ENCODE assay signal across 20 mouse cellular contexts in the genomic region with DNA sequence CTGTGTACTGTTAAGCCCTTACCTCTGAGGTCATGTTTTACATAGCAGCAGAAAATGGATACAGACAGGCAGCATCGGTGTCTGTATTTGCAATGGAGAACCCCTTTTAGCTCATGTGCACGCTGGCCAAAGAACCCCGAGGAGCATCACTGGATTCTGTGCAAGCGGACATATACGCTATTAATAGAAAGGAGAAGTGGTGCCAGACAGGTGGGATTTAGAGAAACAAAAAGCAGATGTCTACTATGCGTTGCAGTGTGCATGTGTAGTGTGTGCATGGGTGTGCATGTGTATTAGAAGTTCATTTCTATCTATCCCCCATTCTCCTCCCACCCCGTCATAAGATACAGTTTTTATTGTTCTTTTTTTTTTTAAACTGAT. TPM values are rescaled to one million over a fixed set of nuclear protein-coding genes. Genes with fewer than 3 reads are reported as not detected.
A peak's percentile ranks its signal among the peaks of the same experiment; 100 is the strongest.
DNase-seq lines count a peak whose midpoint lies in the region; ATAC-seq and TF ChIP-seq lines count a peak whose summit lies in the region.
"Had no signal": no experiment of that assay in that cellular context is flagged by ENCODE, and none has a peak within 500 bp of the region (broad histone marks: within the 10 kb centered on the region; RNA-seq: fewer than 3 reads in every experiment).

No protein-coding gene starts in this region.

- no peak overlapping the region for H3K9ac ChIP-seq in embryonic facial prominence, embryonic 14.5 days (ENCODE audit: low read depth, low read length)
- no peak overlapping the region; the same call in 1 of the 2 replicates for H3K9ac ChIP-seq in heart, embryonic 16.5 days (ENCODE audit: low read length)
- no peak overlapping the region for H3K9ac ChIP-seq in CH12.LX (ENCODE audit: insufficient read depth, low read depth)
- H3K9ac ChIP-seq: forebrain, embryonic 15.5 days; midbrain, embryonic 15.5 days had no signal

- no peak for TF ChIP-seq RAD21 in CH12.LX (IDR thresholded peaks at IDR 0.05; ENCODE audit: low read depth, low read length)

- no peak overlapping the region for H3K4me3 ChIP-seq in embryonic facial prominence, embryonic 14.5 days (ENCODE audit: low read depth, low read length)
- H3K4me3 ChIP-seq in embryonic facial prominence, embryonic 10.5 days = no peak overlapping the region
- H3K4me3 ChIP-seq in heart, embryonic 16.5 days (ENCODE audit: low read length) = no peak overlapping the region
- no peak overlapping the region for H3K4me3 ChIP-seq in CH12.LX (replicated peaks in 1 of 3; ENCODE audit: low read depth in 2 of 3, low read length in 2 of 3, poor library complexity in 1 of 3)
- H3K4me3 ChIP-seq: erythroblast, embryonic 14.5 days; forebrain, embryonic 15.5 days; limb, embryonic 10.5 days; midbrain, embryonic 15.5 days had no signal

- TF ChIP-seq POLR2A in CH12.LX (IDR thresholded peaks at IDR 0.05; ENCODE audit: low read depth, low read length) = no peak

- no peak overlapping the region for H3K27ac ChIP-seq in embryonic facial prominence, embryonic 14.5 days (replicated peaks; ENCODE audit: low read depth, low read length)
- H3K27ac ChIP-seq in embryonic facial prominence, embryonic 10.5 days (replicated peaks) = no peak overlapping the region
- H3K27ac ChIP-seq in heart, embryonic 16.5 days (ENCODE audit: low read length) = peak overlapping the region; percentile 20; the same call in 1 of the 2 replicates
- no peak overlapping the region for H3K27ac ChIP-seq in CH12.LX (ENCODE audit: insufficient read depth, low read depth)
- H3K27ac ChIP-seq: forebrain, embryonic 15.5 days; limb, embryonic 10.5 days; macrophage; midbrain, embryonic 15.5 days had no signal

- H3K9me3 ChIP-seq in embryonic facial prominence, embryonic 14.5 days (ENCODE audit: control insufficient read depth, low read length) = no peaks in the 10 kb centered on the region
- H3K9me3 ChIP-seq in embryonic facial prominence, embryonic 10.5 days = no peaks in the 10 kb centered on the region
- no peaks in the 10 kb centered on the region; the same call in 1 of the 2 replicates for H3K9me3 ChIP-seq in heart, embryonic 16.5 days (replicated peaks; ENCODE audit: control insufficient read depth, low read length)
- H3K9me3 ChIP-seq in CH12.LX (replicated peaks; ENCODE audit: low read length) = no peaks in the 10 kb centered on the region
- H3K9me3 ChIP-seq: forebrain, embryonic 15.5 days; limb, embryonic 10.5 days; midbrain, embryonic 15.5 days had no signal

- H3K27me3 ChIP-seq in embryonic facial prominence, embryonic 14.5 days (replicated peaks; ENCODE audit: control insufficient read depth, insufficient read depth, low read length) = no peaks in the 10 kb centered on the region
- no peaks in the 10 kb centered on the region for H3K27me3 ChIP-seq in embryonic facial prominence, embryonic 10.5 days (replicated peaks; ENCODE audit: low read depth, poor library complexity, severe bottlenecking)
- H3K27me3 ChIP-seq in heart, embryonic 16.5 days (ENCODE audit: control insufficient read depth, insufficient read depth, low read length) = no peaks in the 10 kb centered on the region
- no peaks in the 10 kb centered on the region for H3K27me3 ChIP-seq in CH12.LX (replicated peaks)
- H3K27me3 ChIP-seq: forebrain, embryonic 15.5 days; midbrain, embryonic 15.5 days had no signal

- peak; percentile 62; the same call in 1 of the 2 replicates for ATAC-seq in embryonic facial prominence, embryonic 14.5 days (ENCODE audit: low read depth)
- no peak for ATAC-seq in heart, embryonic 16.5 days (replicated peaks; ENCODE audit: extremely low read depth, insufficient read depth, low FRiP score)
- 0 out of 2 replicates have a peak, but pooled peaks have one; percentile 20 for ATAC-seq in megakaryocyte-erythroid progenitor cell, adult 5-6 weeks (replicated peaks; ENCODE audit: low FRiP score, low TSS enrichment, poor library complexity, severe bottlenecking)
- ATAC-seq: forebrain, embryonic 15.5 days; inflammation-experienced regulatory T-cells, adult 6 months had no signal

- peaks cover under 1% of the 10 kb centered on the region; the same call in 1 of the 2 replicates for H3K4me1 ChIP-seq in embryonic facial prominence, embryonic 14.5 days (ENCODE audit: control insufficient read depth, insufficient read depth, low read length)
- 0 out of 2 replicates have a peak, but pooled peaks cover under 1% of the 10 kb centered on the region for H3K4me1 ChIP-seq in embryonic facial prominence, embryonic 10.5 days
- peaks cover 11% of the 10 kb centered on the region for H3K4me1 ChIP-seq in heart, embryonic 16.5 days (ENCODE audit: control insufficient read depth, insufficient read depth, low read length)
- peaks cover 11 to 23% of the 10 kb centered on the region in 2 experiments for H3K4me1 ChIP-seq in CH12.LX (ENCODE audit: control insufficient read depth in 1 of 2, insufficient read depth in 2 of 2)
- H3K4me1 ChIP-seq: forebrain, embryonic 15.5 days had no signal

- TF ChIP-seq CTCF in CH12.LX (conservative IDR thresholded peaks at IDR 0.05 in 1 of 2, IDR thresholded peaks at IDR 0.05 in 1 of 2; ENCODE audit: low read depth in 2 of 2, low read length in 2 of 2) = no peak

- H3K4me2 ChIP-seq in embryonic facial prominence, embryonic 14.5 days (ENCODE audit: low read depth, low read length) = no peak overlapping the region
- H3K4me2 ChIP-seq in heart, embryonic 16.5 days (ENCODE audit: low read depth, low read length) = 0 out of 2 replicates have a peak overlapping the region, but pooled peaks have one; percentile 66
- H3K4me2 ChIP-seq in CH12.LX (ENCODE audit: insufficient read depth, low read depth, poor library complexity, severe bottlenecking) = peak overlapping the region; percentile 49
- H3K4me2 ChIP-seq: forebrain, embryonic 15.5 days; liver, embryonic 11.5 days; midbrain, embryonic 15.5 days had no signal

- H3K36me3 ChIP-seq in embryonic facial prominence, embryonic 14.5 days (ENCODE audit: control insufficient read depth, insufficient read depth, low read length) = no peaks in the 10 kb centered on the region
- no peaks in the 10 kb centered on the region for H3K36me3 ChIP-seq in embryonic facial prominence, embryonic 10.5 days (replicated peaks)
- H3K36me3 ChIP-seq in heart, embryonic 16.5 days (ENCODE audit: control insufficient read depth, insufficient read depth) = no peaks in the 10 kb centered on the region
- H3K36me3 ChIP-seq in CH12.LX (replicated peaks in 1 of 2; ENCODE audit: control insufficient read depth in 1 of 2, insufficient read depth in 1 of 2, low read length in 1 of 2) = no peaks in the 10 kb centered on the region
- H3K36me3 ChIP-seq: forebrain, embryonic 15.5 days; limb, embryonic 10.5 days; midbrain, embryonic 15.5 days had no signal

- dilution Hi-C loops in CH12.LX (cut with MboI; ENCODE audit: extremely low pct_ligation_motif_present, extremely low pct_unique_long_range_greater_than_20kb, low sequenced_read_pairs) = no loop called here

- in situ Hi-C loops in CH12.LX (cut with MboI; ENCODE audit: low pct_ligation_motif_present, low pct_unique_long_range_greater_than_20kb, low sequenced_read_pairs) = no loop called here

- peak; percentile 37; the same call in 1 of the 2 replicates for TF ChIP-seq EP300 in CH12.LX (IDR thresholded peaks at IDR 0.05; ENCODE audit: low read length)

- WGBS in embryonic facial prominence, embryonic 14.5 days = 63% methylated on average over 7 of the region's 7 CpGs
- WGBS in embryonic facial prominence, embryonic 10.5 days = 89% methylated on average over 7 of the region's 7 CpGs
- 39% methylated on average over 7 of the region's 7 CpGs for WGBS in heart, embryonic 16.5 days

- no peaks in the 10 kb centered on the region for H3K79me2 ChIP-seq in CH12.LX (replicated peaks; ENCODE audit: control insufficient read depth, extremely low read depth, insufficient read depth, poor library complexity, severe bottlenecking)

- peak; percentile 31 for DNase-seq in embryonic facial prominence, embryonic 14.5 days (ENCODE audit: low spot score)
- DNase-seq in embryonic facial prominence, embryonic 10.5 days (ENCODE audit: low spot score) = no peak
- no peak for DNase-seq in heart, adult 11 months
- DNase-seq in CH12.LX (ENCODE audit: extremely low read depth) = peak; percentile 49
- DNase-seq in adrenal gland, postnatal 10 days = no peak
- DNase-seq in left cerebral cortex, adult 8-10 months (ENCODE audit: low spot score in 2 of 2) = no peak
- DNase-seq: cerebellum, adult 11 months; cerebellum, postnatal 25 days; layer of hippocampus, postnatal 36 days; lung, adult 2 months; thymus, adult 18-20 months had no signal

TF ChIP-seq in CH12.LX, 34 proteins besides CTCF, POLR2A, EP300 and RAD21:
- TF ChIP-seq BHLHE40 (IDR thresholded peaks at IDR 0.05; ENCODE audit: low read depth, low read length) = 0 out of 2 replicates have a peak, but pooled peaks have one; percentile 42
- peak; percentile 79; the same call in 1 of the 2 replicates for TF ChIP-seq MEF2A (IDR thresholded peaks at IDR 0.05; ENCODE audit: borderline replicate concordance, low read depth, low read length)
- no peak for TF ChIP-seq NELFE (IDR thresholded peaks at IDR 0.05; ENCODE audit: low read depth, low read length)

RNA-seq across cellular contexts. Expression of gene Ppp1r12a, which starts 6.3 kb away (rescaled TPM):
- polyA plus RNA-seq in embryonic facial prominence, embryonic 14.5 days (2014; fragmentation: Nextera tagmentation; extraction: Ambion mirVana) = 71.9 and 74.5 TPM in 2 replicates
- polyA plus RNA-seq in embryonic facial prominence, embryonic 10.5 days (2016; fragmentation: Nextera tagmentation; extraction: Ambion mirVana) = 78.1 and 84.3 TPM in 2 replicates
- 91.0 and 95.4 TPM in 2 replicates for polyA plus RNA-seq in heart, embryonic 16.5 days (2015; fragmentation: Nextera tagmentation; extraction: Ambion mirVana)
- 34.4 and 41.8 TPM in 2 replicates for total RNA-seq in CH12.LX (2012; rRNA removed)
- total RNA-seq in CH12.LX (2014; rRNA removed) = 70.8 and 79.8 TPM in 2 replicates
- 59.7 and 60.0 TPM in 2 replicates for polyA plus RNA-seq in CH12.LX (2012; ENCODE audit: insufficient read length, low read depth)
- total RNA-seq in megakaryocyte-erythroid progenitor cell, adult 5-6 weeks (2014; fragmentation: Nextera tagmentation) = 64.2 and 92.2 TPM in 2 replicates
- total RNA-seq in megakaryocyte-erythroid progenitor cell, adult 5-6 weeks (2017) = 131 and 151 TPM in 2 replicates
- total RNA-seq in adrenal gland, postnatal 10 days (2021) = 10 to 100 TPM; 83.4 to 92.2 TPM
- 100 to 1,000 TPM; 126 to 141 (median 127) TPM for total RNA-seq in left cerebral cortex, adult 8-10 months (2022)

Comparison
In these comparisons a context has a peak if more than half of its experiments do, and no peak if none do; other contexts are left out.
1. DNase-seq: peak in embryonic facial prominence, embryonic 14.5 days (single experiment) and CH12.LX (single experiment); none in embryonic facial prominence, embryonic 10.5 days (single experiment), heart, adult 11 months (single experiment), adrenal gland, postnatal 10 days (single experiment) and left cerebral cortex, adult 8-10 months (0 of 2).